Mouse (Mus musculus): ENCODE results near the gene Zfp451. TPM values are rescaled to one million over a fixed set of nuclear protein-coding genes. Genes with fewer than 3 reads are reported as not detected.

Zfp451 gene
- polyA plus RNA-seq, 1 experiment from 2014 or later: 49.2 TPM

DNA sequence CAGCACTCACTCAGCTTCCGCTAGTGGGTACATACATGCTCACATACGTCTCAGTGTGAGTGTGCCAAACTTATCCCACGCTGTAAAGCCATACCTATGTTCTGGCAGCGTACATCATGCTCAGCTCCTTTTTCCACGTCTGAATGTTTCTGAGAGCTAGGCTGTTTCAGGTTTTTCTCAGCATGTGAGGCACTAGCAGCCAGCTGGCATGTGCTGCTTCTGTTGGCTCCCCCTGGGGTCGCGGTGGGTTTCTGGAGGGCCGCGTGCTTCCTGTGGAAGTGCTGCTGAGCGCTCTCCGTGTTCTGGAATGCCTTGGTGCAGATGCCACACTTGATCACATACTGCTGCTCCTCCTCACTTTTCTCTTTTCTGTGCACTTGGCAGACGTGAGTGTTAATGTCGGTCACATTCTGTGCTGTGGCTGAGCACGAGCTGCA, 38.2 kb downstream of the Zfp451 start:
- Histone ChIP-seq H3K9me3 (no peaks in the 10 kb centered on the region), H3K36me3 (peaks cover 56% of the 10 kb centered on the region), H3K4me1 (no peaks in the 10 kb centered on the region; the same call in 1 of the 2 replicates), H3K27ac (replicated peaks) (no peak overlapping the region), H3K9ac (replicated peaks) (no peak overlapping the region), H3K4me2 (replicated peaks) (no peak overlapping the region), H3K27me3 (no peaks in the 10 kb centered on the region), H3K4me3 (no peak overlapping the region)
- 90% methylated on average over 14 of the region's 14 CpGs for WGBS
- no peak for ATAC-seq (ENCODE audit: low FRiP score, low read depth)

DNA sequence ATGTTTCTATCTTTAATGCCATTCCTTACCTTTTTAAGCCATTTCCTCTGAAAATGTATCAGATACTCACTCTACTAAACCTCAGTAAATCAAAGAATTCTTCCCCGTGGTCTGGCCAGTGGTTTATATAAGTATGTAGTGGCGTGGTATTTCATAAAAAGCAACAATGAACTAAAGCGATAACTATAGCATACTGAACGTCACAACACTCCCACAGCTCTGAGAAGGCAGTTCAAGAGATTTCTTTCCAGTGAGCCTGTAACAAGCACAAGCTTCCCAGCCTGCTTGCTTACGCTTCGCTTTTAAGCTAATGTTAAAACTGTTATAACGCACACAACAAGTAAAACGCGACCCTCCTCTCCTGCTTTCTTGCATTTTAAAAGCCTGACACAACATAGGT, 42.3 kb downstream of the Zfp451 start:
- Histone ChIP-seq H3K4me3 (no peak overlapping the region), H3K27me3 (no peaks in the 10 kb centered on the region), H3K9me3 (no peaks in the 10 kb centered on the region), H3K27ac (replicated peaks) (no peak overlapping the region), H3K4me2 (replicated peaks) (no peak overlapping the region), H3K9ac (replicated peaks) (no peak overlapping the region), H3K36me3 (peaks cover 64% of the 10 kb centered on the region), H3K4me1 (no peaks in the 10 kb centered on the region; the same call in 1 of the 2 replicates)
- 96% methylated on average over 9 of the region's 9 CpGs for WGBS
- no peak for ATAC-seq (ENCODE audit: low FRiP score, low read depth)

DNA sequence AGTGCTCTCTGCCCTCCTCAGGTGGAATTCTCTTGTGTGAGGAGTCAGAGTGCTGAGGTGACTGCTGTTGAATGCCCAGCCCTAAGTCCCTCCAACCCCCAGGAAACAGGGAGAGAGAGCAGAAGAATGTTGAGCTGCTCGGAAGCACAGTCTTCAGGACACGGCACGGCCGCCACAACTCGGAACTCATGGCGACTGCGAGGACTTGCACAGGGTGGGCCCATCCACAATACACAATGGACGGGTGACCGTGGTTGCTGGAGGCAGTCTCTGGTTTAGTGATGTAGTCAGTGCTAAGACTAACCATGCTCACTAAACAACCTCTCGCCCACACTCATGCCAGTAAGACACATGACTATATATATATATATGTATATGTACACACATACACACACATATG, 42.8 kb downstream of the Zfp451 start:
- no peak for ATAC-seq (ENCODE audit: low FRiP score, low read depth)
- Histone ChIP-seq H3K9ac (replicated peaks) (no peak overlapping the region), H3K27ac (replicated peaks) (no peak overlapping the region), H3K4me3 (no peak overlapping the region), H3K4me2 (replicated peaks) (no peak overlapping the region), H3K27me3 (no peaks in the 10 kb centered on the region), H3K4me1 (no peaks in the 10 kb centered on the region; the same call in 1 of the 2 replicates), H3K36me3 (peaks cover 60% of the 10 kb centered on the region), H3K9me3 (no peaks in the 10 kb centered on the region)
- WGBS: 92% methylated on average over 10 of the region's 10 CpGs

DNA sequence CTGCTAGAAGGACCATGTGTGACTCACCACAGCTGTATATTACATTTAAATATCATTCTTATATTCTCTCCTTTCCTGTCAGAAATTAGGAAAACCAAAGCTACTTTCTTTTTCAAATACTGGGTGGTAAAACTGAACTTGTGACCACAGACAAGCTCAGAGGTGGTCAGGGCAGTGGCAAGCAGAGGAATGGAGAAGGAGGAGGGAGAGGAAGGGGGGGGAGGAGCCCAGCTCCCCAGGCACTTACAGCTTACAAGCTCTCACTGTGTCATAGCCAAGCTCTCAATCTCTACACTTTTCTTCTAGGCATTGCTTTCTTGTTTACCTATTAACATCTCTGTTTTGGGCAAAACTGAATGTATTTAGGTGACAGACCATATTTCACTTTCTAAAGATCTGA, 45.6 kb downstream of the Zfp451 start:
- H3K9me3 ChIP-seq: no peaks in the 10 kb centered on the region
- H3K36me3 ChIP-seq: peaks cover 44% of the 10 kb centered on the region
- no peak overlapping the region for H3K4me2 ChIP-seq (replicated peaks)
- no peaks in the 10 kb centered on the region for H3K4me1 ChIP-seq
- ATAC-seq (ENCODE audit: low FRiP score, low read depth): no peak
- no peak overlapping the region for H3K4me3 ChIP-seq
- H3K27ac ChIP-seq (replicated peaks): no peak overlapping the region
- no peak overlapping the region for H3K9ac ChIP-seq (replicated peaks)
- no peaks in the 10 kb centered on the region for H3K27me3 ChIP-seq

DNA sequence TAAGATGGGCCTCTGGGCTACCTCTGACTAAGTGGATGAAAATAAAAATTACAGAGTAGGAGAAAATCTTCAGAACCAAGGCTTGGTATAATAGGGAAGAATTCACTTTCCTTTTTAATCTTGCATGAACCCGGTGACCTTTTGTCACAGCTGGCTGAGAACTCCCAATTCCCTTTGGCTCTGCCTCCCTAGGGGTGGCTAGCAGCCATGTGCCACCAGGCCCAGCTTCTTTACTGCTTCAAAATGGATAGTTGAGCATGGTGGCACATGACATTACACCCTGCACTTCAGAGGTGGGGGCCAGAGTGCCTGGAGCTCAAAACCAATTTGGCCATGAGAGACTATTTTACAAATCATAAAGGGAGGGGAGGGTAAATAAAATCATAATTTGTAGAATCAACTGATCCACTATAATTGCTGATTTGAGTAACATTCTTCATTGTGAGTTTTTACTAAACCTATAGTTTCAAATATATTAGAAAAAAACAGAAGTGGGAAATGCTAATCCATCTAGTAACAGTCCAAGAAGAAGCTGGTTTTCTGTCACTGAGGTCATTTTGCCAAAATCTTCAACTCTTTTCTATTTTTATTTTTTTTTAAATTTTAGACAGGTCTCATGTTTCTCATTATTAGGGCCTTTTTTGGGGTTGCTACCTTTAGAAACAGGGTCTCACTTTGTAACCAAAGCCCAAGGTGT, 46.2 kb downstream of the Zfp451 start:
- no peak for ATAC-seq (ENCODE audit: low FRiP score, low read depth)
- H3K9me3 ChIP-seq: no peaks in the 10 kb centered on the region
- peaks cover 44% of the 10 kb centered on the region for H3K36me3 ChIP-seq
- H3K4me3 ChIP-seq: no peak overlapping the region
- H3K27me3 ChIP-seq: no peaks in the 10 kb centered on the region
- WGBS: 72% methylated on average over 1 of the region's 1 CpGs
- no peak overlapping the region for H3K9ac ChIP-seq (replicated peaks)
- H3K27ac ChIP-seq (replicated peaks): no peak overlapping the region
- H3K4me1 ChIP-seq: no peaks in the 10 kb centered on the region
- H3K4me2 ChIP-seq (replicated peaks): no peak overlapping the region

DNA sequence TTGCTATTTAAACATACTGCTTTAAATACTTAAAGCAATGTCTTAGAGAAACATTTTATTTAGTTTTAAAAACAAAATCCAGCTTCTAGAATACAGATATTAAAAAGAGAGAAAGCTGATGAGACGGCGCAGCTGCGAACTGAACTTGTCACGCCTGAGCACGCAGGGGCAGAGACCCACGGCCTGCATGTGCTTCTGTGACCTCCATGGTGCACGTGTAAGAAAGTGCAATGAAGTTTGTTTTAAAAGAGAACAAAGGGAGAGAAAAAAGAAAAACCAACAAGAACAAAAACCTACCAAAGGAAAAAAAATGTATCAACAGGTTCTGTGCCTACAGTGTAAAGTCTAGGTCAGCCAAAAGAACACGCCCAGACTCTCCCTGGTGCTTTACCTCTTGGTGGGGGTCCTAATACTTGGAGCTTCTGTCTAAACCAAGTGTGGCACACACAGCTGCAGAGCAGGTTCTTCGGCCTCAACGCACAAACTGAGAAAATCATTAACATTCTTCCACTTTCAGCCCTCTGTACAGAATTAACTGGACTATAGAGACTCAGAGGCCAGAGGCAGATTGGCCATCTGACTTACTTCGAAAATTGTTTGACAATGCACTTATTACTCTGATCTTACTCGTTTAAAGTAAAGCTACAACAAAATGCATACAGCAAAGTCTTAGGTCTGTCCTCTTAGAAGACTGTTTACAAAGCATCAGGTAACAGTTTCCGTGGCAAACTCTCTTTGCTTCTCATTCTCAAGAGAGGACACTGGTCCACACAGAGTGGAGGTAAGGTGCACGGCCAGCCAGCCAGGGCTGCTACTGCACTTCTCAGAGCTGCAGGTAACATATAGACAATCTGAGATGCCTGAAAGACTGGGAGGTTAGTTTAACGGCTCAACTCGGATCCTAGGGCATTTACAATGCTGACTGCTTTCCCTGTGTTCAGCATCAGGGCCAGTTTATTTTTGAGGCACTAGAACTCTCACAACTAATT, 47.6 kb downstream of the Zfp451 start:
- ATAC-seq (ENCODE audit: low FRiP score, low read depth): no peak
- no peak overlapping the region for H3K9ac ChIP-seq (replicated peaks)
- no peaks in the 10 kb centered on the region for H3K4me1 ChIP-seq
- H3K9me3 ChIP-seq: no peaks in the 10 kb centered on the region
- H3K4me2 ChIP-seq (replicated peaks): no peak overlapping the region
- WGBS: 72% methylated on average over 16 of the region's 16 CpGs
- peaks cover 38% of the 10 kb centered on the region for H3K36me3 ChIP-seq
- H3K4me3 ChIP-seq: no peak overlapping the region
- no peaks in the 10 kb centered on the region for H3K27me3 ChIP-seq
- H3K27ac ChIP-seq (replicated peaks): no peak overlapping the region

DNA sequence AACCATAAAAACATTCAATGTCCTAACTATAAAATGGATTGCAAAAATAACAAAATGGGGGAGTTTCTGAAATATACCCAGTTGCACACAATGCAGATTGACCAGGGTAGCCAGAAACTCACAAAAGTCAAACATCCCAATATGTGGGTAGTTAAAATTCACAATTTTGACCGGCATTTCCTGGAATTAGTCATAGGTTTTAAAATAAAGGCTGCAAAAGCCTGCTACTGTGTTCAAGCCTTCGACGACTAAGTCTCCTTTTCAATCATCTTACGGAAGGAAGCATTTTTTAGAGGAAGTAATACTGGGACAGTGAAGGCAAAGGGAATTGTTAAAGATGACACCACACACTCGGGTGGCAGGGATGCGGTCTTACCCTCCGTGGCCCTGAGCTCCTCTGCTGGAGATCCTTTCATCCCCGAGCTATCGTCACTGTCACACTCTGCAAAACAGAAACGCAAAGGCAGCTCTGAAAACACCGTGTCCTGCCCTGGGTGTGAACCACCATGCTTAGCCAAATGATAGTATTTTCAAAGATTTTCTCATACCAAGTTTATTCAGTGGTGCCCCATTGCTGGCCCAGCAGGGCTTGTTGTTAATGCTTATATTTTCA, 48.8 kb downstream of the Zfp451 start:
- Histone ChIP-seq H3K36me3 (peaks cover 28% of the 10 kb centered on the region), H3K27me3 (no peaks in the 10 kb centered on the region), H3K9me3 (no peaks in the 10 kb centered on the region), H3K4me3 (no peak overlapping the region), H3K9ac (replicated peaks) (no peak overlapping the region), H3K4me2 (replicated peaks) (no peak overlapping the region), H3K4me1 (no peaks in the 10 kb centered on the region), H3K27ac (replicated peaks) (no peak overlapping the region)
- no peak for ATAC-seq (ENCODE audit: low FRiP score, low read depth)
- WGBS: 85% methylated on average over 11 of the region's 11 CpGs

DNA sequence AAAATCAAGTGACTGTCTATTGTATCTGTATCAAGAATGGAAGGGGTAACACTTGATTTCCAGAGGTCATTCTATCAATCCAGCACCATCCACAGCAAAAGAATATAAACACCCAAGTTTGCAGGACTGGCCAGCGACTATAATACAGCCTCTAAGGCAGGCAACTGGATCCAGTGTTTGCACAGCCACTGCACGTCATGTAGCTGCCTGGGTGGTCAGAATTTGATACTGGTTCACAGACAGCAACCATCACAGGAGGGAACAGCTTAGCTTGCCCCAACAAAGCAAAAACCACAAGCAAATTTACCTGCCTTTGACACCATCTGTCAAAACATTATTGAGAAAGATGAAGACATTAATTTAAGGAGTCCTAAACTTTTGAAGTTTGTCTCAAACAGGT, 50.6 kb downstream of the Zfp451 start:
- Histone ChIP-seq H3K4me2 (replicated peaks) (no peak overlapping the region), H3K4me1 (no peaks in the 10 kb centered on the region), H3K27me3 (no peaks in the 10 kb centered on the region), H3K9ac (replicated peaks) (no peak overlapping the region), H3K9me3 (no peaks in the 10 kb centered on the region), H3K27ac (replicated peaks) (no peak overlapping the region), H3K36me3 (peaks cover 17% of the 10 kb centered on the region), H3K4me3 (no peak overlapping the region)
- no peak for ATAC-seq (ENCODE audit: low FRiP score, low read depth)
- 75% methylated on average over 2 of the region's 2 CpGs for WGBS

DNA sequence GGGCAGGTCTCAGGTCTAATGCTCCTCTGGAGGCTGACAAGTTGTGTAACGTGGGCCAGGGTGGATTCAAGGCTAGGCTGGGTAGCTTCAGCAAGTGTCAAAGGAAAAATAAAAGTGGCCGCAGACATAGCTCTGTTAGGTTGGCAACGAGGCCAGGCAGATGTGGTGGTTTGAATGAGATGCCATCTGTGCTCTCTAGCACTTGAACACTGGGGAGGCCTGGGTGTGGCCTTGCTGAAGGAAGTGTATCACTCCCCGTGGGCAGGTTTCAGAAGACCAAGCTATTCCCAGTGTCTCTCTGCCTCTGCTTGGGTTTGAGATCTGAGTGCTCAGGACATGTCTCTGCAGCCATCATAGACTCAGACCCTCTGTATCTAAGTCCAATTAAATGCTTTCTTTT, 55.9 kb downstream of the Zfp451 start:
- no peaks in the 10 kb centered on the region for H3K9me3 ChIP-seq
- WGBS: 64% methylated on average over 4 of the region's 4 CpGs
- 0 out of 2 replicates have a peak, but pooled peaks cover 9% of the 10 kb centered on the region for H3K27me3 ChIP-seq
- no peak overlapping the region for H3K4me3 ChIP-seq
- no peak for ATAC-seq (ENCODE audit: low FRiP score, low read depth)
- no peak overlapping the region for H3K4me2 ChIP-seq (replicated peaks)
- peaks cover 16% of the 10 kb centered on the region for H3K4me1 ChIP-seq
- H3K9ac ChIP-seq (replicated peaks): no peak overlapping the region
- H3K36me3 ChIP-seq: peaks cover 11% of the 10 kb centered on the region
- H3K27ac ChIP-seq (replicated peaks): no peak overlapping the region

DNA sequence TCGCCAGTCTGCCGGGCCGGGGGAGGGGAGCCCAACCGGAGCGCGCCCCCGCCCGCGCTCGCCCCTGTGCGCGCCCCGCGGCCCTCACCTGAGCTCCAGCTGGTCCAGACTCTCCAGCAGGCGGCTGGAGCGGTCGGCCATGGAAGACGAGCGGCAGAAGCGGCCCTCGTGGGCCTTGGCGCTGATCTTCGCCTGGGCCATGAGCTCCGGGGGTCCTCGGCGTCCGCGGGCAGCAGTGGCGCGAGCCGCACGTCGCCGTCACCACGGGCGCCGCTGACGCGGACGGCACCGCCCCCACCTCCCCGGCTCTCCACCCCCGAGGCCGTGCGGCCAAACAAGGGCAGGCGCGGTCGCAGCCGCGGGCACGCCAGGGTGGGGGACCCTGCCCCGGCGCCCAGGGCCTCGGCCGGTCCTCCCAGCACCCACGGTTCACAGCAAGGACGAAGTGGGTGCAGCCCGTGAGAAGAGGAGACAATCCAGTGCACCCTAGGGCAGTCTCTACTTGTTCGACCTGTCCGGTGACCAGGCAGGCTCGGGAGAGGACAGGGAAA, 56.8 kb downstream of the Zfp451 start, which contains the start of gene Bag2:
TSS of gene Bag2 (minus strand) at position 305 of the 551 bp plus-strand sequence.
- peak within 1 kb of the TSS; percentile 95 for H3K4me2 ChIP-seq (replicated peaks)
- H3K4me1 ChIP-seq: peaks cover 16% of the 10 kb centered on the region
- H3K27me3 ChIP-seq: 0 out of 2 replicates have a peak, but pooled peaks cover 9% of the 10 kb centered on the region
- WGBS: under 1% methylated on average over 60 of the region's 61 CpGs
- no peak within 1 kb of the TSS for H3K27ac ChIP-seq (replicated peaks)
- H3K9me3 ChIP-seq: no peaks in the 10 kb centered on the region
- H3K9ac ChIP-seq (replicated peaks): peak within 1 kb of the TSS; percentile 67
- H3K36me3 ChIP-seq: peaks cover 11% of the 10 kb centered on the region
- ATAC-seq (ENCODE audit: low FRiP score, low read depth): peak; percentile 88
- H3K4me3 ChIP-seq: peak within 1 kb of the TSS; percentile 66

DNA sequence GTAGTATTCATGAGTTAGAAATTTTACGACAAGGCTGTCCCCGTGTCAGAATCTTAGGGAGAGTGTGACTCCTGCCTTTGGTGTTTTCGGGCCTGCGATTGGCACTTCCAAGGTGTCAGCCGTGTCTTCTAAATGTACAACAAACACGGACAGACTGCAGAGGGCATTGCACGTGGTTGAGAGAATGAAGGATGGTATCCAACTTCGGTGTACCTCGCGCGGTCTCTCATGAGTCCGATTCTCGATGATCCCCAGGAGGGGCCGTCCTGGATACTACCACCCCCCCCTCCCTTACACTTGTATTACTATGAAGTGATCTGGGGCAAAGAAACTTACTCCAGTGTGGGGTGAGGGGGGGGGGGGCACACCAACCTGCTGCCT, 57.4 kb downstream of the Zfp451 start:
- 7% methylated on average over 14 of the region's 14 CpGs for WGBS
- Histone ChIP-seq H3K9ac (replicated peaks) (peak overlapping the region; percentile 67), H3K9me3 (no peaks in the 10 kb centered on the region), H3K27me3 (0 out of 2 replicates have a peak, but pooled peaks cover 9% of the 10 kb centered on the region), H3K4me1 (peaks cover 16% of the 10 kb centered on the region), H3K4me2 (replicated peaks) (peak overlapping the region; percentile 95), H3K27ac (replicated peaks) (no peak overlapping the region), H3K36me3 (peaks cover 9% of the 10 kb centered on the region), H3K4me3 (peak overlapping the region; percentile 66)
- ATAC-seq (ENCODE audit: low FRiP score, low read depth): peak; percentile 50

Measured in midbrain, embryonic 12.5 days (tissue).